Mouse (Mus musculus): ENCODE data around the gene Arhgap29. TPM values are rescaled to one million over a fixed set of nuclear protein-coding genes. Genes with fewer than 3 reads are reported as not detected.

The Arhgap29 gene
- total RNA-seq (2017), result 0.96 to 2.4 TPM (median 1.7 TPM) in 3 replicates

- ATAC-seq (replicated peaks; ENCODE audit: insufficient number of reproducible peaks, low FRiP score, low TSS enrichment, poor library complexity, severe bottlenecking), result no peak
These were observed at the start of gene Arhgap29 for GRCm38 (mm10) chr3:121952041-121952591. Gene Arhgap29 (plus strand): TSS chr3:121952541.

- ATAC-seq (replicated peaks; ENCODE audit: insufficient number of reproducible peaks, low FRiP score, low TSS enrichment, poor library complexity, severe bottlenecking), result no peak
These were observed 49.6 kb upstream of the Arhgap29 start for GRCm38 (mm10) chr3:121902729-121903128.

GRCm38 (mm10) chr3:121903286-121903685, 49.1 kb upstream of the Arhgap29 start:
- ATAC-seq (replicated peaks; ENCODE audit: insufficient number of reproducible peaks, low FRiP score, low TSS enrichment, poor library complexity, severe bottlenecking), result no peak

GRCm38 (mm10) chr3:121903695-121904094, 48.6 kb upstream of the Arhgap29 start:
- ATAC-seq (replicated peaks; ENCODE audit: insufficient number of reproducible peaks, low FRiP score, low TSS enrichment, poor library complexity, severe bottlenecking), result no peak

- no peak for ATAC-seq (replicated peaks; ENCODE audit: insufficient number of reproducible peaks, low FRiP score, low TSS enrichment, poor library complexity, severe bottlenecking)
These were observed 47.9 kb upstream of the Arhgap29 start for GRCm38 (mm10) chr3:121904476-121904875.

GRCm38 (mm10) chr3:121906623-121907022, 45.7 kb upstream of the Arhgap29 start:
- no peak for ATAC-seq (replicated peaks; ENCODE audit: insufficient number of reproducible peaks, low FRiP score, low TSS enrichment, poor library complexity, severe bottlenecking)

GRCm38 (mm10) chr3:121909155-121909554, 43.2 kb upstream of the Arhgap29 start:
- no peak for ATAC-seq (replicated peaks; ENCODE audit: insufficient number of reproducible peaks, low FRiP score, low TSS enrichment, poor library complexity, severe bottlenecking)

- no peak for ATAC-seq (replicated peaks; ENCODE audit: insufficient number of reproducible peaks, low FRiP score, low TSS enrichment, poor library complexity, severe bottlenecking)
These were observed 38.9 kb upstream of the Arhgap29 start for GRCm38 (mm10) chr3:121913476-121913875.

GRCm38 (mm10) chr3:121914459-121915185, 37.7 kb upstream of the Arhgap29 start:
- no peak for ATAC-seq (replicated peaks; ENCODE audit: insufficient number of reproducible peaks, low FRiP score, low TSS enrichment, poor library complexity, severe bottlenecking)

- no peak for ATAC-seq (replicated peaks; ENCODE audit: insufficient number of reproducible peaks, low FRiP score, low TSS enrichment, poor library complexity, severe bottlenecking)
These were observed 37.1 kb upstream of the Arhgap29 start for GRCm38 (mm10) chr3:121915191-121915590.

GRCm38 (mm10) chr3:121916802-121917532, 35.4 kb upstream of the Arhgap29 start:
- ATAC-seq (replicated peaks; ENCODE audit: insufficient number of reproducible peaks, low FRiP score, low TSS enrichment, poor library complexity, severe bottlenecking), result no peak

GRCm38 (mm10) chr3:121917658-121918057, 34.7 kb upstream of the Arhgap29 start:
- ATAC-seq (replicated peaks; ENCODE audit: insufficient number of reproducible peaks, low FRiP score, low TSS enrichment, poor library complexity, severe bottlenecking), result no peak

GRCm38 (mm10) chr3:121919961-121920360, 32.4 kb upstream of the Arhgap29 start:
- ATAC-seq (replicated peaks; ENCODE audit: insufficient number of reproducible peaks, low FRiP score, low TSS enrichment, poor library complexity, severe bottlenecking), result no peak

GRCm38 (mm10) chr3:121920769-121921168, 31.6 kb upstream of the Arhgap29 start:
- no peak for ATAC-seq (replicated peaks; ENCODE audit: insufficient number of reproducible peaks, low FRiP score, low TSS enrichment, poor library complexity, severe bottlenecking)

- no peak for ATAC-seq (replicated peaks; ENCODE audit: insufficient number of reproducible peaks, low FRiP score, low TSS enrichment, poor library complexity, severe bottlenecking)
These were observed 27.4 kb upstream of the Arhgap29 start for GRCm38 (mm10) chr3:121924768-121925486.

- no peak for ATAC-seq (replicated peaks; ENCODE audit: insufficient number of reproducible peaks, low FRiP score, low TSS enrichment, poor library complexity, severe bottlenecking)
These were observed 24.7 kb upstream of the Arhgap29 start for GRCm38 (mm10) chr3:121927601-121928000.

- ATAC-seq (replicated peaks; ENCODE audit: insufficient number of reproducible peaks, low FRiP score, low TSS enrichment, poor library complexity, severe bottlenecking), result no peak
These were observed 19.5 kb upstream of the Arhgap29 start for GRCm38 (mm10) chr3:121932815-121933214.

GRCm38 (mm10) chr3:121936241-121936640, 16.1 kb upstream of the Arhgap29 start:
- no peak for ATAC-seq (replicated peaks; ENCODE audit: insufficient number of reproducible peaks, low FRiP score, low TSS enrichment, poor library complexity, severe bottlenecking)

- ATAC-seq (replicated peaks; ENCODE audit: insufficient number of reproducible peaks, low FRiP score, low TSS enrichment, poor library complexity, severe bottlenecking), result no peak
These were observed 15.3 kb upstream of the Arhgap29 start for GRCm38 (mm10) chr3:121937036-121937435.
